Mouse (Mus musculus) testis, adult 2 months (tissue): ENCODE results near the gene Ergic1.

Experiments used
- CTCF ChIP-seq: fragments of 200-500 bp; IDR thresholded peaks from 2 replicates; pipeline ENCODE4 v1.5.1; 2012; ENCODE audit warnings: low read depth, mild to moderate bottlenecking, inconsistent platforms, low read length, moderate library complexity; ENCODE audit not compliant: control insufficient read depth, insufficient read depth, insufficient replicate concordance
- POLR2A ChIP-seq: fragments of 200-500 bp; IDR thresholded peaks from 2 replicates; pipeline ENCODE4 v1.6.1; 2012; ENCODE audit warnings: low read depth, mild to moderate bottlenecking, inconsistent platforms, low read length, moderate library complexity; ENCODE audit not compliant: control insufficient read depth

DNA sequence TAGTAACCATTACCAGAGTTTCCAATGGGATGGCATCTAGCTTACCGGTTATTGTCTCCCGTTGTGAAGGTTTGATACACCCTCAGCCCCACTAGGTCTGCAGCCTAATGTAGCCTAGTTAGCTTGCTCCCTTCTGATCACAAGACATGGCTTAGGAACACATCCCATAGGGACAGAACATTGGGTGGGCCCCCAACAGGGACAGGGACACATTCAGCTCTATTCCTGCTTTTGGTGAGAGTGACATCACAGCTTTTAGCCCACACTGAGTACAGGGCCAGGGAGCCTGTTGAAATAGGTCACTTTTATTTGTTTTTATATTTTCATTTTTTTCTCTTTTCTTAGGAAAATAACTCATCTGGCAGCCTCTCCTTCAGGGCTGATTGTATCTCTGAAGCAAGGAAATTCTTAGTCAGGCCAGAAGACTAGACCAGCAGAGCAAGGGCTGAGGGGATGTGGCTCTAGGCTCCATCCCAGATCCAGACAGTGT lies 64.3 kb downstream of the Ergic1 start:
- TF ChIP-seq POLR2A (no peak), CTCF (no peak)
